Mouse (Mus musculus) thymus, adult 2 months (tissue): ENCODE results near the gene Txndc9.

Experiments
- CTCF ChIP-seq: fragments of 200-500 bp; IDR thresholded peaks from 2 replicates; pipeline ENCODE4 v1.5.1; 2012; ENCODE audit warnings: mild to moderate bottlenecking, control low read depth, low read length, moderate library complexity, borderline replicate concordance; ENCODE audit not compliant: control insufficient read depth, poor library complexity, insufficient read depth; ENCODE audit errors: extremely low read depth
- POLR2A ChIP-seq: fragments of 200-500 bp; IDR thresholded peaks from 2 replicates; pipeline ENCODE4 v1.6.1; 2012; ENCODE audit warnings: mild to moderate bottlenecking, low read length, control low read depth, moderate library complexity; ENCODE audit not compliant: control insufficient read depth, poor library complexity, insufficient read depth; ENCODE audit errors: extremely low read depth

- TF ChIP-seq POLR2A, result no peak
- no peak for TF ChIP-seq CTCF
Observed at GRCm38 (mm10) chr1:37958516-37958915, 39.2 kb downstream of the Txndc9 start.
